Mouse (Mus musculus) left cerebral cortex, postnatal 36 days (tissue): ENCODE measurements around the gene Osbpl3. TPM values are rescaled to one million over a fixed set of nuclear protein-coding genes. Genes with fewer than 3 reads are reported as not detected.
"Not testable (repeated sequence)": the region's sequence is repeated elsewhere in the genome, so short reads cannot be mapped to it uniquely, and the experiment has no call there.

Source experiments
- DNase-seq, 2 experiments: peaks; one replicate each; pipeline ENCODE4 v3.0.0; 2021 to 2022; ENCODE audit warnings: low spot score in 2 of 2, mixed read lengths in 1 of 2
- intact Hi-C: fragments of 180-260 bp; cut with DNase I; formaldehyde crosslinking; loops from one replicate; pipeline ENCODE4 v1.15.1; 2025
- total RNA-seq, 2 experiments: library from RNA; stranded (reverse); gene quantifications; 2 replicates each; pipeline ENCODE4 v1.2.3; 2021

Osbpl3 gene
- total RNA-seq, 2 experiments from 2014 or later = 34.2 to 41.6 TPM

DNA sequence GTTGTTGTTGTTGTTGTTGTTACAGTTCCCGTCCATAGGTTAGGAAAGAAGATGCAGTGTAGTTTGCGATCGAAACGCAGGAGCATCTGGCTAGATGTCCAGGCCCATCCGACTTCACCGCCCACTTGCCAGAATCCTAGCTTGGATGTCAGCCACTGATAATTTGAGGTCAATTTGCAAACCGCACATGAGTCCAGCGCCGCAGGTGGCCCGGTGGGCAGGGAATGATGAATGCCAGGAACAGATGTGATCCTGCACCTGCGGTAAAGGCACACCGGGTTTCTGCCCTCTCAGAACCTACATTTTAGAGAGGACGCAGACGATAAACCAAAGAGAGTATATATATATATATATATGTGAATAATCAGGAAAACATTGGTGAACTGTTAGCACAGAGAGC is 705 bp upstream of the Osbpl3 start:
- DNase-seq = no peak
- intact Hi-C loops = loop anchor here (2.0 kb wide), 2 partner anchors 72 to 142 kb away; no protein-coding TSS in a partner anchor

DNA sequence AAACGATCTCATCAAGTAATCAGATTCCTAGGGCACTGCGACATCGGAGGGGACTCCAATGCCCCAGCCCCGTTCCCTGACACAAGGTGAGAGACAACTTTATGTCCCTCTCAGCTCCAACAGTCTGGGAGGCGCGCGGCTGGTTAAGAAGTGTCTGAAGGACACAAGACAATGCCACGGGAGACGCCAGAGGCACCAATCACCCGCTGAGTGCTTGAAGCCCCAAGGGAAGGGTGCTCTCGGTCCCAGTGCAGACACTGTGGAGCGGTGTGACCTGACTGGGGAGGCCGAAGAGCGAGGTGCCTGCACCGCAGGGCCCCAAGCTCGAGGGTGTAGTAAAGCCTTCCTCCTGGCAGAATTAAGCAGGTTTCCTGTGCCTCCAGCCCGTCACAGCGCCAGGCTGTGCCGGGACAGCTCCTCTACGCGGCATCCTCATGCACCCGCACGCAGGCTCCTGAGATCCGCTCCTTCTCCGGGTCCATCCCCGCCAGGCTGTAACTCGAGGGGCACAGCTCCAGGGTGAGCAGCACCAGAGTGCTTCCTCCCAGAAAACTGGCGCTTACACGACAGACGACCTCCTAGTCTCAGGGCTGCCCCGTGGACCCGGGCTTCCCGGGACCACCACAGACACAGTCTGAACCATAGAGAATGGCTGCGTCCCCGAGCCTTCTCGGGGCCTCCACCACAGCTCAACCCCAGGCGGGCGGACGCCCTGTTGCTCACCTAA is 736 bp downstream of the Osbpl3 start:
- peak; percentile 46 to 54 for DNase-seq
- intact Hi-C loops = no loop called here

- intact Hi-C loops = loop anchor here (5.0 kb wide), 1 partner anchor 41 kb away; no protein-coding TSS in a partner anchor
- no peak for DNase-seq
Measured at GRCm38 (mm10) chr6:50453651-50454050, 2.4 kb downstream of the Osbpl3 start.

GRCm38 (mm10) chr6:50452220-50452619 is 3.8 kb downstream of the Osbpl3 start:
- intact Hi-C loops = loop anchor here (5.0 kb wide), 1 partner anchor 40 kb away; no protein-coding TSS in a partner anchor

GRCm38 (mm10) chr6:50445616-50446015 is 10.4 kb downstream of the Osbpl3 start:
- no peak for DNase-seq
- intact Hi-C loops = no loop called here

More at GRCm38 (mm10) chr6:50452220-50452619, 3.8 kb downstream of the Osbpl3 start:
- DNase-seq = no peak

DNA sequence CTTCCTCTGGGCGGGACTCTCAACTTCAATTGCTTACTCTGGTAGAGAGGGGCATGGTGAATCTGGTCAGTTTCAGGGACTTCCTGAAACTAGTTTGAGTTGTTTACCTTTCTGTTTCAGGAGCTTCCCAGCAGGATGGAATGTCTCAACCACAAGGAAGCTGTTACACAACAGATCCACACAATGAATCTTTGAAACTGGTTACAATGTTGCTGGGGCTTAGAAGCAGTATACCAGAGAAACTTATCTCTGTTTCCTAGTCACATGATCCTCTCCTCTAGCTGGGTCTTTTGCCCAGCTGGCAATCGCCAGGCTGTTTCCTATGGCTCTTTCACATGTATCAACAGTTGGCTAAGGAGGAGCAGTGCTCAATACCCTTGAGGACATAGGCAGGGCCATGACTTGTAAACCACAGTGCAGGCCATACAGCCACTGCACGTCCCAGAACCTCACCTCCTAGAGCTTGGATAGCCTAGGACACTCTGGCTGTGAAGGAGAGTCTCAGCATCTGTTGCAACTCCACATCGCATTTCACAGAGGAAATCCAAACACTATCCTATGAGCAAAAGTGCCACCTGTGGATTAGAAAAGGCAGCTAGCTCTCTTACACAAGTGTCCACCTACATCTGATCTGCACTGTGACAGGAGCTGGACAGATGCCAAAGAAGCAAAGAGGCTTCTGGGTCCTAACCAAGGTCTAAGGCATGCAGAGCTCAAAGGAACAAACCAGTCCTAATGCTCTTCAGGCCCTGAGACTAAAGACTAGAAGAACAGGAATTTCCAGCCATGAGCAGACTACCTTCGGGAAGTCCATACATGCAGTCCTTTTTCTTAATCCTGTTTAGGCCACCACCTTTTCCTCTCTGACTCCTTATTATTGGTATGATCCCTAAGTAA is 14.8 kb downstream of the Osbpl3 start:
- no peak for DNase-seq
- intact Hi-C loops = no loop called here

- peak; percentile 60 to 66 for DNase-seq
- intact Hi-C loops = no loop called here
Measured at GRCm38 (mm10) chr6:50440197-50440596, 15.8 kb downstream of the Osbpl3 start.

DNA sequence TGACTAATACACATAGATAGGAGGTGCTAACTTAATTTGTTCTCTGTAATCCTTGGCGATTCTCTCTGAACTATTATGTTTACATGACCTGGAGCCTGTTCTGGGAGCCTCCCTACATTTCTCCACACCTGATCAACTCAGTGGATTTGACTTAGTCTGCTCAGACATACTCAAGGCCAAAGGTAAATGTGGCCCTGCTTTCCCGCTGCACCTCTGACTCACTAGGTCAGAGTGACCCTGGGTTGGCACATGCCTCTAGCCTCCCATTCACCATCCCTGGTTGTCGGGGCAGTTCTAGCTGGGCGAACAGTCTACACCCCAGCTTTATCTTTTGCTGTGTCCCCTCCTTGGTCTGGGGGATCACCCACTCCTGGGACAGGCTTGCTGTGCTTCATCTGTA is 17.1 kb downstream of the Osbpl3 start:
- intact Hi-C loops, DNase-seq: not testable (repeated sequence)

GRCm38 (mm10) chr6:50437815-50438214 is 18.2 kb downstream of the Osbpl3 start:
- intact Hi-C loops = no loop called here
- no peak for DNase-seq

DNA sequence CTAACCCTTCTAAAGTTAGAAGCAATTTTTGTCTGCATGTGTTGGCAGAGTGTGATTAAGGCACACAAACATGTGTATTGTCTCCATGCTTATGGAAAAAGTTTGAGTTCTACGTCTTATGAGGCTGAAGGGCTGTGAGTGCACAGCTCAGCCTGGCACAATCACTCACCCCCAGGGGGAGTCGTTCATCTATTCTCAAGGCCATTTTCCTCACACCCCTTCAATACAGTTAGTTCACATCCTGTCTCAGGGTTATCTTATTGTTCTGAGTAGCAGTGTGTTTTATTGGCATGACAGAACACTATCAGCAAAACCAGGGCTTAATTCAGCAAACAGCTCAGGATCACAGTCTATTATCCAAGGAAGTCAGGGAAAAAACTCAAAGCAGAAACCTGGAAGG is 19.3 kb downstream of the Osbpl3 start:
- intact Hi-C loops = no loop called here

DNA sequence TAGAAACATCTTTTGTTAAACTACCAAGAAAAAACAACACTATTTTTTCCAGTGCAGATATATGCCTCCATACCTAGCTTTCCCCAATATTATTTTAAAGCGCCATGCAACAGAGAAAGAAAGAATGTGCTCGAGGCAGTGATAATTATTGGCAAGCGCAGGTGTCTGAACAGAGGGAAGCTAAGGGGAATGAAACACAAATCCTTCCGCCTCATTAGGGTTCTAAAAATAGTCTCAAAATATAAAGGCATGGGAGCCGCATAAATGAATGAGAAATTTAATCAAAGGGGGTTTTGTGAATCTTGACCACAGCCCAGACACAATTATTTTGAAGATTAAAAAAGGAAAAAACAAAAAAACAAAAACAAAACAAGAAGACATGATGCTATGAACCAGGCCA is 23.5 kb downstream of the Osbpl3 start:
- intact Hi-C loops = no loop called here
- DNase-seq = no peak

More for the DNA sequence above, 19.3 kb downstream of the Osbpl3 start:
- no peak for DNase-seq

DNA sequence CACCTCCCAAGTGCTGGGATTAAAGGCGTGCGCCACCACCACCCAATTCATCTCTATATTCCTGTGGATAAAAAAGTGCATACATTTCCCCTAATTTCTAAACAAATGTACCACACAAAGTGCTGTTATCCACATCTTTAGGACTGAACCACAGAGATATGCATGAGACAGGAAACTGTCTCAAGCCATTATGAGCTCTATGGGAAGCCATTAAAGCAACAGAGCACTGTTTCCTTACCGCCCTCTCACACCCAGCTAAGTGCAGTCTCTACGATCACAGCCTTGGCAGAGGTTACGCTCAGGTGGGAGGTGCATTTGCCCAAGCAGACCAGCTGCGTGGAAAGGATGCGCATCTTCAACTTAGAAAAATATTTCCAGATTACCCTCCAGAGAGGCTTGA is 26.7 kb downstream of the Osbpl3 start:
- intact Hi-C loops = no loop called here
- DNase-seq = no peak

DNA sequence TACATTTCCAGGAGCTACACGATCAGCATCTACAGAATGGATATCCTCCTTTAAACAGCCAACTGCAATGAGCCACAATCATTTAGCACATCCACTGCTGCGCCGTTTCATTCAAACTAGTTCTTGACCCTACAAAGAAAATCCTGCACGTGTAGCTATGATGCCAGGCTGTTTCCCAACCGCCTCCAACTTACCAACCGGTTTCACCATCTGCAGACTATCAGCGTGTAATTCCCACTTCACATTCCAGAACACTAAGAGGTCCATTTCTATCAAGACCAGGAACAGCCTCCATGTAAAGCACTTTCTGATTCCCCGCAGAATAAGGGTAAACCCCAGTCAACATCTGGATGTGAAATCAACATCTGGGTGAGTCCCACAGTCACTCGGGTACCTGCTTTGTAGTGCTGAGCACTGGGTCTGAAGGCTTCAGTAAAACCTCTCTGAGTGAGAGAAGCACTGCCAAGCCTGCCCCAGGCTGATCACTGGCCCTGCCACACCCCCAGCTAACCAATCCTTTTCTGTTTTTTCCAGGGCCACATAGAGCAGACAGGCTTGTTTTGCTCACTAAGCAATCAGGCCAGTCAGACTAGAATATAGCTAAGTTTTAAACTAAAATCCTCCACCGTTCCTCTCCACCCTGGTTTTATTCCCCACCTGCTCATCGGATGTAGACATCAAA is 28.8 kb downstream of the Osbpl3 start:
- intact Hi-C loops = no loop called here
- DNase-seq = no peak

GRCm38 (mm10) chr6:50426571-50426970 is 29.4 kb downstream of the Osbpl3 start:
- intact Hi-C loops = no loop called here
- no peak for DNase-seq

GRCm38 (mm10) chr6:50424271-50424670 is 31.7 kb downstream of the Osbpl3 start:
- intact Hi-C loops = no loop called here
- no peak for DNase-seq

GRCm38 (mm10) chr6:50420413-50420812 is 35.6 kb downstream of the Osbpl3 start:
- no peak for DNase-seq
- intact Hi-C loops = no loop called here

- intact Hi-C loops = no loop called here
- DNase-seq = no peak
Measured at GRCm38 (mm10) chr6:50419518-50420290, 36.3 kb downstream of the Osbpl3 start.

DNA sequence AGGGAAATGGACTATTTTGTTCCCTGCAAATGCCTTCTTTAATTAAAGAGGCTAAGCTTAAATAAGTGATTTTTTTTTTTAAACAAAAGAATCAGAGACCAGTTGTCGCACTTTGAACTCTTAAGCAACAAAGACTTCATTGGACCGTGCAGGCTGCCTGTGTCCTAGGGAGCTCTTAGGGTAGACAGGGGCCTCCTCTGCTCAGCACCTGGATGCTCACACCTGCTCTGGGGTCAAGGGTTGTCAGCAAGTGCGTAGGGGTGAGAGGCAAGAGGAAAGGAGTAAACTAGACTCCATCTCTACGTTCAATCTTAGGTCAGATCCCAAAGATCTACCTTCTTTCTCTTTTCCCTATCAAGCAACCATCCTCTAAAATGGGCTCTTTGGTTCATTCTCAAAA is 37.0 kb downstream of the Osbpl3 start:
- intact Hi-C loops = no loop called here
- DNase-seq = no peak

DNA sequence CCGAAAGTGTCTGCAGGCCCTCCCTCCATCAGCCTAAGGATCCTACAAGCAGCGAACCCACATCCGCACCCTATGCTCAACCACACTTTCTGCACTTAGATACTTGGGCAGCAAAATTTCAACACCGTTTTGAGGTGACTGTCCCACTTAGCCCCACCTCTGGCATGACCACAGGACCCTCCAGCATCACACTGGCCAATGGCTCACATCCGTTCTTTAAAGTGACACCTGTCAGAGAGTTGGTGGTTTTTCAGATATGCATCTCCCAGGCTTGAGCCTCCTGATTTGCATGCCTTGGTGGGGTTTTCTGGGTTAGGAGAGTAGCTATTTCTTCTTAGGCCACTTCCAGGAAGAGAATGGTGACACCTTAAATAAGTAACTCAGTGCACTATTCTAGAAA is 39.1 kb downstream of the Osbpl3 start:
- intact Hi-C loops = no loop called here

More for the DNA sequence above, 39.1 kb downstream of the Osbpl3 start:
- DNase-seq = no peak
